Mouse (Mus musculus) erythroid progenitor cell, adult 5-6 weeks (primary cell): ENCODE data around the gene Vsig2. TPM values are rescaled to one million over a fixed set of nuclear protein-coding genes. Genes with fewer than 3 reads are reported as not detected.

Experiments used
- ATAC-seq: replicated peaks from 2 replicates; pipeline ENCODE4 v1.8.0; 2016; ENCODE audit warnings: moderate number of reproducible peaks, mild to moderate bottlenecking, moderate TSS enrichment, inconsistent platforms; ENCODE audit not compliant: poor library complexity, low FRiP score, severe bottlenecking
- total RNA-seq, 2 experiments: library from RNA; stranded (forward) in 1 of 2; stranded (reverse) in 1 of 2; fragments of 150-400 nt in 1 of 2; fragments of 186-747, 209-891 nt in 1 of 2; gene quantifications; 2 replicates each; pipeline versions ENCODE4 v1.2.3 to v1.2.4; 2015 to 2017; ENCODE audit warnings: low replicate concordance in 2 of 2

Vsig2 gene
- total RNA-seq, 2 experiments from 2014 or later: not detected

GRCm38 (mm10) chr9:37554838-37555748 lies 16.0 kb downstream of the Vsig2 start, which contains the start of gene Siae:
TSS of gene Siae (plus strand) at chr9:37555698.
- no peak for ATAC-seq

- ATAC-seq: no peak
Measured at GRCm38 (mm10) chr9:37556366-37556765, 17.3 kb downstream of the Vsig2 start.

DNA sequence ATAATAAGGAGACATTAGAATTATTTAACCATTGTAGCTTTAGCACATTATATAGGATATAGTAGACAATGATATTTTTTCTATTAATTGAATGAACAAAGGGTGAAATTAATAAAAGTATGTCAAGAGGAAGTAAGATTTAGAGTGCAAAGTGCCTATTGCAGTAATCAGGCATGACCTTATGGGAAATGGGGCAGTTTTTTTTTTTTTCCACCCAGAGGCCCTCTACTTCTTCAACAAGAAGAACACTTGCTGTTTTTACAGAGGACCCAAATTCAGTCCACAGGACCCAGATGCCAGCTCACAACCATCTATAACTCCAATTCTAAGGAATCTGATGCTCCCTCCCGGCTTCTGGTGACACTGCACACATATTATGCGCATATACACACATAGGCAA lies 21.6 kb downstream of the Vsig2 start:
- ATAC-seq: no peak

GRCm38 (mm10) chr9:37563805-37564204 lies 24.8 kb downstream of the Vsig2 start:
- no peak for ATAC-seq

GRCm38 (mm10) chr9:37567019-37567418 lies 28.0 kb downstream of the Vsig2 start:
- no peak for ATAC-seq

DNA sequence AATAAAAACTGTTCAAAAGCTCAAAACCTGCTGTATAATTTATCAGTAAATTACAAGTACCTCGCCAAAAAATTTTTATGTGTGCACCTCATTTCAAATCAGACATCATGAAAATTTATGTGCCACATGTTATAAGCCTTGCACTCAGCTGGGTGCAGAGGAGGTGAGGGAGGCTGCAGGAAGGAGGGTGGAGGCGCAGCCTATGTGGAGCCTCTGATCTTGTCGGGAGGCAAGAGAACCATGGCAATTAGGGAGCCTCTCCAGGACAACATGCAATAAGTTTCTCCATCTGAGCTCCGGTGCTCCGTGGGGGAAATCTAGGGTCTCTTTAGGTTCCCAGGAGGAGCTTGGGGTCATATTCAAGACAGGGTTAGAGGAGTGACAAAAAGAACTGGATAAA lies 28.4 kb downstream of the Vsig2 start:
- no peak for ATAC-seq

GRCm38 (mm10) chr9:37567892-37568604 lies 29.0 kb downstream of the Vsig2 start:
- no peak; the same call in 1 of the 2 replicates for ATAC-seq

DNA sequence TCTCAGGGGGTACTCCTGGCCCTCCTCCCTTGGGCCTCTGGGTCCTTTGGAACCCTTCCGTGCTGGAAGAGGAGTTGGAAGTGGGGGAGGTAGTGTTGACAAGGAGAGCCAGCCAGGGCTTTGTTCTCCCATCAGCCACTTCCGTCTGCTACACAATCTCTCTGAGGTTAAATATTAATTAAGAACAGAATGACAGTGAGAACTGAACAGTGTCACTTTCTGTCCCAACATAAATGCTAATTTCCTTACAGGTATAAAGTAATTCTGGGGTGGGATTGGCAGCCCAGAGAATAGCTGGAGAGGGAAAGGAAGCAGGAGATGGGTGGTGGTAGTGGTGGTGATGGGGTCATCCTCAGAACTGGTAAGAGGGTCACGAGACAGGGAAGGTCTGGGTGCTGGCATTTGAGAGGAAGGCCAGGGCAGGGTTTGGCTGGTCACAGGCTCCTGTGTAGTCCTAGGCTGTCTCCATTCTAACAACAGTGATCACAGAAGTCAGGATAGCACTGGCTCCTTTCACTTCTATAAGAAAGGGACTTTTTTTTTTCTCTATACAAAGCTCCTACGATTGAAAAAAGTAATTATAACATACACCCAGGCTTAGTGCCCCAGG lies 29.7 kb downstream of the Vsig2 start:
- no peak for ATAC-seq

DNA sequence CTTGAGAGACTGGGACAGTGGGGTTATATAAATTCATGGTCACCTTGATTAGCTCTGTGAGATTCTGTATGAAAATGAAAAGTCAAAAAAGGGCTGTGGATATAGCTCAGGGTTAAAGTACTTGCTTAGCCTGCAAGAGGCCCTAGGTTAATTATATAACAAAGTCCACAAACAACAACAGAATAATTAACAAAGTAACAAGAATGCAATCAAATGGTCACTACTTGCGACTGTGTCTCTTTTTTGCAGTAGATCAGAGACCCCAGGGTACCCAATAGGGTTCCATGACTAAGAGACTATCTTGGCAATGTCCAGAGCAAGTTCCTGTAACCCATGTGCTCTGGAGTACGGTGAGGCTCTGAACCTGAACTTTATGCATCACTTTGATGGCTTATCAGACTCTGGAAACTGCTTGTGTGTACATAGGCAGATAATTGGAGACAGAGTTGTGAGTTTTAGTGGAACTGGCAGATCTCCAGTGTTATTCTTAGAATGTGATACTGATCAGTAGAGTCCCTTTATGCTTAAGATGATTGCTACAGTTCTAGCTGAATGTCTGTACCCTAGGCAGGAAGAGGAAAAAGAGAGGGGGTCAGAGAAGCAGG lies 30.3 kb downstream of the Vsig2 start:
- ATAC-seq: no peak

DNA sequence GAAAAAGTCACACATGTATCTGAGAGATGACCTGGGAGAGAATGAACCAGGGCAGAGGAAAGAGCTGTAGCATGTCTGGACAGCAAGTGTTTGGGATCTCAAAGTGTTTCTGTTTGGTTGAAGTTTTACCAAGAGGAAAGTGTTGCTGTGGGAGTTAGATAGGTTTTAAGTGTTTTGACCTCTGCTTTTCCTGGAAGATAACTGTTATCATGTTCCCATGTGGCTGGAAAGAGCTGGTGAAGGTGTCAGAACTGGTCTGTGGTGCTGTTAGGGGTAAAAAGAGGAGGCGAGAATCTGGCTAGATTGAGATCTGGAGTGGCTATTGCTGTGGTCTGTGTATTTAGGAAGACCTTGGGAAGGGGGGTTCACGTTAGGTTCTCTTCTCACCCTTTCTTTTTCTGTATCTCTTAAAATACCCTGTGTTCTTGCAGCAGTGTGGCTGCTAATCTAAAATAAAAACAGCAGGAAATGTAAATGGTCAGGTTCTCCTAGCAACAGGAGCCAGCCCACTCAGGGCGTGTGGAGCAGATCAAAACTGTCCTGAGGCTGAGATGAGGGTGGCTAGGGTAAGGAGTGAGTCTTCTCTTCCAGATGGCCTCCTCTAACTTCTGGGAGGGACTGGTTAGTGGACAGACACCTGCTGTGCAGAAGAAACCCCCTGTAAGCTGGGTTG lies 33.3 kb downstream of the Vsig2 start:
- no peak for ATAC-seq

DNA sequence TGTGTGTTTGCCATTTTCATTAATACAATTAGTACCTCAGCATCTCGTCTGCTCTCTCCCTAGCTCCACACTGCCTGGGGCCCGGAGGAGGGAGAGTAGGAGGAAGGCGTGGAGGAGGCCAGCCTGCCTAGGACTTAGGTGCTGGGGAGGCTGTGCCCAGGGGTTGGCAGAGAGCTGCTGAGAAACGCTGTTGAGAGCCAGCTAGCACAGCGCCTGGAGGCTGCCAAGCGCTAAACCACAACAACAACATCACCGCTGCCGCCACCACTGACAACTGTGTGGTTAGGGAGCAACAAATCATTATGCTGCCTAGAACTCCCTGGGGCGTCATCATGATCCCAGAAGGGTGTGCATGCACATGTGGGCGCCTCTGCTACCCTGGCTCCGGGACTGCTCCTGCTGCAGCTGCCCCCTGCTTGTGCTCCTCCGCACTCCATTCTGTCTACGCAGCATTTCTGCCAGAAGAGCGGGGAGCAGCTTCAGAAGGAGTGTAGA lies 37.4 kb downstream of the Vsig2 start:
- ATAC-seq: 0 out of 2 replicates have a peak, but pooled peaks have one; percentile 45

DNA sequence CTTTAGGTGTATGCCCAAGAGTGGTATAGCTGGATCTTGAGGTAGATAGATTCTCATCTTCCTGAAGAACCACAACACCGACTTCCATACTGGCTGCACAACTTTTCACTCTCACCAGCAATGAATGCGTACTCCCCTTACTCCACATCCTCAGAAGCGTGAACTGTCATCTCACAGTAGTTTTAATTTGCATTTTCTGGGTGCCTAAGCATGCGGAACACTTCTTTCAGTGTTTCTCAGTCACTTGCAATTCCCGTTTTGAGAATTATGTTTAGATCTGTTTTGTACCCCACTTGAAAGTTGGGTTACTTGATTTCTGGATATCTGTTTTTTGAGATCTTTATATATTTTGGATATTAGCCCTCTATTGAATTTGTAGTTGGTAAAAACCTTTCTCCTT lies 44.5 kb downstream of the Vsig2 start:
- no peak for ATAC-seq

GRCm38 (mm10) chr9:37586718-37587117 lies 47.7 kb downstream of the Vsig2 start:
- no peak for ATAC-seq

DNA sequence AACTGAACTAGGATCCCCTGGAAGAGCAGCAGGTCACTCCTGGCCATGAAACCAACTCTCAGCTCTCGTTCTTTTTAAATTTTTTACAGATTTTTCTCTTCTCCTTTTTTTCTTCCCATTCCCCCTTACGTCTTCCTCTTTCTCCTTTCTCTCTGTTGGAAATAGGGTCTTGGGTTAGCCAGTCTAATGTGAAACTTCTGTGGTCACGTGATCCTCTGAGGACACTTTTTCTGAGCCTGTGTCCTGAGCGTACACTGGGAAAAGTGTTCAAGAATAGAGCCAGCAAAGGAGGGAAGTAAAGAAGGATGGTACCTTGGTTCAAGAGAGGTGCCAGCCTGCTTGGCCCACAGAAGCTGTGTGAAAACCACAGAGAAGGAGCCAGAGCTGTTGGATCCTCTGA lies 51.3 kb downstream of the Vsig2 start:
- no peak for ATAC-seq

DNA sequence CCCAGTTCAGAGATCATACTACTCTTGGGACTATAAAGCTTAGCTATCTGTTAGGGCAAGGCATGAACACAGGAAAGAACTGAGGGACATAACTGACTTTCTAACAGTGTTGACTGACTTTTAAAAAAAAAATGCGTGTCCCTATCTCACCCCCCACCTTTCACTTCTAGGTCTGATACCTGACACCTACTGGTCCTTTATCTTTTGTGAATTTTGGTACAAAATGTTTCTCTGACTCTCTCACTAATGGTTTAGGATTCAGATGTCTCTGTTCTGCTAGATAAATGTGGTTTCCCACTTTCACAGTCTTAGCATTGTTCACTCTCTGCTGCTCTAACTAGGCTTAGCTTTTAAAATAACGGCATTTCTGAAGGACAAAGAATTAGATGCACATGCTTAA lies 53.0 kb downstream of the Vsig2 start:
- no peak for ATAC-seq

DNA sequence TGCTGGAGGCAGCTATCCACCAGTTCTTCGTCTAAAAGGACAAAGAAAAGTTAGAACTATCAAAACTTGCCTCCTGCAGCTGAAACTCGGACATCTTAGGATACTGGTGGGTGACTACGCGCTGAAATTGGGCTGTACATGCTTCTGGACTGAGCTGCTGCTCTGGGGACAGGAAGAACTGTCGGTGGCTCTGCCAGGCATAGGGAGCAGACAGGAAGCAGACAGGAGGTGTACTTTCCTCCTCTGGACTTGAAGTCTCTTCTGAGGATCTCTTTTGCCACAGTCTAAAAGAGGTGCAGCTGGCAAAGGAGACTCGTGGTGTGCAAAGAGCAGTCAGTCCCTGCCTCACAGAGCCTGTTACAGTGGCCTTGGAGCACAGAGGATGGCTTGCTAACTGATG lies 53.6 kb downstream of the Vsig2 start:
- no peak for ATAC-seq

DNA sequence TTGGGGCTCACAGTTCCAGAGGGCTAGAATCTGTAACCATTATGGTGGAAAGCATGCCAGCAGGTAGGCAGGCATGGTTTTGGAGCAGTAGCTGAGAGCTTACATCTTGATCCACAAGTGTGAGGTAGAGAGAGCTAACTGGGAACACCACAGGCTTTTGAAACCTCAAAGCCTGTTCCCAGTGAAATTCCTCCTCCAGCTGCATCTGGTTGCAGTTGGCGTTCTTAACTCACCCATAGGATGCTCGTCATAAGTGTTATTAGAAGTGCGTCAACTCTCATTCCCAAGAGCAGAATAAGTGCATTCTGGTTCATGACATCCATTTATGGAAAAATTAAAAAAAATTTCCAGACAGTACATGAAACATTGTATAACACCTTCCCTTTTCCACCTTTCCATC lies 54.6 kb downstream of the Vsig2 start:
- ATAC-seq: no peak
